Mouse (Mus musculus): ENCODE data around the gene Raf1. TPM values are rescaled to one million over a fixed set of nuclear protein-coding genes. Genes with fewer than 3 reads are reported as not detected.
A peak's percentile ranks its signal among the peaks of the same experiment; 100 is the strongest.

Gene Raf1
- total RNA-seq (2017), result 68.9 and 70.8 TPM in 2 replicates

DNA sequence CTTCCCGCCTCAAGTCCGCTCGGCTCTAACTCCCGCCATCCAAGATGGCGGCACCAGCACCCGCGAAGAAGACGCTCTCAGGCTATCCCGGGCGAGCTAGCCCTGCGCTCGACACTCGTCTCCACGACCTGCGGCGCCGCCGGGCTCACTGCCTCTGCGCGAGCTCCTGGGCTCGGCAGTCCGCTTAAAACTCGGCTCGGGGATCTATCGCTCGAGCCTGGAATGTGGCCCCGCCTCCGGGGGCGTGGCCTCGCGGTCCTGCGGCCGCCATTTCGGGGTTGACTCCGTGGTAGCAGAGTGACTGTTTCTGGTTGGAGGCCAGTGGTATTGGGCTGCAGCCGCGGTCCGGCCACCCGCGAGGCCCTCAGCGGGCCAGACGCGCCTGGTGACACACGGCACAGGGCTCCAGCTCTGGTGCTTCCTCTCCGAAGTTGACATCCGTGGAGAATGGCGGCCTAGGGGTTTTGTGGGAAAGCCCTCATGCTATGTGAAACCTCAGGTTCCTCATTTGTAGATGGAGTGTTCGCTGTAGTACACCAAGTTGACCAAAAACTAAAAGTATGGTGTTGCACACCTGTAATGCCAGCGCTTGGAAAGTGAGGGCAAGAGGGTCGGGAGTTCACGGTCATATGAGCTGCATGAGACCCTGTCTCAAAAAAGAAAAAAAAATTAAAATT lies at the start of gene Raf1:
Gene Raf1 (minus strand): TSS at position 184 of the 677 bp plus-strand sequence.
- ATAC-seq (replicated peaks; ENCODE audit: low read depth, poor library complexity, severe bottlenecking), result peak; percentile 96

DNA sequence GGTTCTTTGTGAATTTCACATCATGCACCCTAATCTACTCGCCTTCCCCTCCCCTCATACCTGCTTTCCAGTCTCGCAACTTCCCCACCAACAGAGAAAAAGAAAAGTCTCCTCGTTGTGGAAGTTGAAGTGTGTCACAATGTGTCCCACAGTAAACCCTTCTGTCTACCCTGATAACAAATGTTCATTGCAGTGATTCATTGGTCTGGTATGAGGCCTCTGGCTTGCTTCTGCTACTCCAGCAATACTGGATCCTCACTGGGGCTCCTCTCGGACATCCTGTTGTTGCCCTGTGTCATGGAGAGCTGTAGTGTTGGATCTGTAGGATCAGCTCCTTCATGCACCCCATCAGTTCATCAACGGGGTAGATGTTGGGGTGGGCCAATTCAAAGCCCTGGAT lies 45.8 kb upstream of the Raf1 start:
- no peak for ATAC-seq (replicated peaks; ENCODE audit: low read depth, poor library complexity, severe bottlenecking)

DNA sequence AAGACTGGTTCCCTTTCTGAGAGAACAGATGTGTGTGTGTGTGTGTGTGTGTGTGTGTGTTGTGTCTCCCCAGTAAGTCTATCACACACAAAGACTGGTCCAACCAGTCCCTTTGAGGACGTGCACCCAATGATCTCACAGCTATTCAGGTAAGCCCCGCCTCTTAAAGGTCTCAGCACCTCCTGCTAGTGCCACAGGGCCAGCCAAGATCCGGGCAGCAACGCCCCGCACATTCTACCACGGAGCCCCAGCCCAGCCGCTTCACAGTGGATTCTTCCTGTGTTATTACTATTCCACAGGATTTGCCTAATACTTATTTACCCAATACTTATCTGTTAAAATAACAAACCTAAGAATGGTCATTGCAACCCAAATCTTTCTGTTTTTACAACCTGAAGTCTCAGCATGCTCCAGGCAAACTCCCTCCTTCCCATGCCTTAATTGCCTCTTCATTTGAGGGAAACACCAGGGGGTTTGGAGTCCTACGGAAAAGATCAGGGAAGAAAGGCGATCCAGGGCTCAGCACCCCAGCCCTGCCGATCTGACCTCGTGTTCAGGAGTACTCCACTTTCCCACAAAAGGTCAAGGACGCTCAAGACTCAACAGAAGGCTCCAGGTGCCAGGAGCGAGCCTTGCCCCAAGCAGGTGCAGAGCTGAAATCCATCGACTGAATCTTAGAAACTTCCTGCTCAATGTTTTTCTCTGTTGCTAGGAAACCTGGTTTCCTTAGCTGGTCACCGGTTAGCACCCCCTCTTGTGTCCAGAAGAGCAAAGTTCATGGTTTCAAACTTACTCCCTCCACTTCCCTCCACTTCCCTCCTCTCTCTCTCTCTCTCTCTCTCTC lies 41.5 kb upstream of the Raf1 start:
- ATAC-seq (replicated peaks; ENCODE audit: low read depth, poor library complexity, severe bottlenecking), result peak; percentile 83

DNA sequence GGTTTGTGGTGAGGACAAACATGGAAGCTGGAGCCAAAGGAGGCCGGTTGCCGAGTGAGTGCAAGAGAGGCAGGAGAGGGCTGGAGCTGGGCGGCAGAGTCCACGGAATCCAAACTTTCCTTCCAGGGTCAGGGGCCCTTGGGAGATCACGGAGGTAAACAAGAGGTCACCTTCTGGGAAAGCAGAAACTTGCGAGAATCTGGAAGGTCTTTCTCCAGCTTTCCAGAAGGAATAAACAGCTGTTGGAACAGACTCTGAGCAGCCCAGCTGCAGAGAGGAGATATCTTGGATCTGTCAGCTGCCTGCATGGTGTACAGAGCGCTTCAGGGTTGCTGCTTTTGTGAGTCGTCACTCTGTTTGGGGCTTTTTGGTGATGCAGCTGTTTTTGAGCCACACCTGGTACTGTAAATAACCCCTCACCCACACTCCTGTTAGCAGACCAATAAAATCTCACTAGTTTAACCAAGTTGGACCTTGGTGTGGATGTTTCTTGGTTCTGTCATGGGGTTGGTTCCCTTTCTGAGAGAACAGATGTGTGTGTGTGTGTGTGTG lies 40.7 kb upstream of the Raf1 start:
- peak; percentile 6; the same call in 1 of the 2 replicates for ATAC-seq (replicated peaks; ENCODE audit: low read depth, poor library complexity, severe bottlenecking)

DNA sequence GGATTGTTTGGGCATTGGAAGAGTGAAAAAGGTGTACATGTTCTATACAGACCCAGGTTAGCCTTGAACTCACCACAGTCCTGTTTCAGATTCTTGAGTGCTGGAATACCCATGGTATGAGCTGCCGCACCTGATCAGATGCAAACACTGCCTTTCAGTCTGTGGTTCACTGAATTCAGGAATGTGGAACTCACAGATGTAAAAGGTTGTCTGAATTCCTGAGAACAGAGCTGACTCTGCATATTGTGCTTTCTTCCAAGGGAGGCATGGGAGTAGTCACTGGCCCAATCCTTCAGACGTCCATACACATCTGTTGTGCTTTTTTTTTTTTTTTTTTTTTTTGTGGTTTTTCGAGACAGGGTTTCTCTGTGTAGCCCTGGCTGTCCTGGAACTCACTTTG lies 34.8 kb upstream of the Raf1 start:
- no peak for ATAC-seq (replicated peaks; ENCODE audit: low read depth, poor library complexity, severe bottlenecking)

DNA sequence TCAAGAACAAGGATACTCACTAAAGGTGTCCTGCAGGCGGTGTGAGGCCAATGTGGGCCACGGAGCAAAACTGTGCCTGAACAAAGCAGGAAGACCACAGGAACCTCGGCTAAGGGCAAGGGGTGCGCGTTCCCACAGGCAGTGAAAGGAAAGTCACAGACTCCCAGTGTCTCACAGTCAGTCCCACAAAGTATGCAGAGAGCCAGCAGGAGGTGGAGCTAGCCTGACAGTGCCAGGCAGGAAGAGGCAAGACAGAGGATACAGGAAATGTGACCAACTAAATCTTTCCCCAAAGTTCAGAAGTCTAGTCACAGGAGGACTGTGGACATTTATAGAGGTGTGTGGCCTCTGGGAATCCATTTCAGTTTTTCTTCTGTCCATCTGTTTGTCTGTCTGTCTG lies 26.5 kb upstream of the Raf1 start:
- no peak for ATAC-seq (replicated peaks; ENCODE audit: low read depth, poor library complexity, severe bottlenecking)

DNA sequence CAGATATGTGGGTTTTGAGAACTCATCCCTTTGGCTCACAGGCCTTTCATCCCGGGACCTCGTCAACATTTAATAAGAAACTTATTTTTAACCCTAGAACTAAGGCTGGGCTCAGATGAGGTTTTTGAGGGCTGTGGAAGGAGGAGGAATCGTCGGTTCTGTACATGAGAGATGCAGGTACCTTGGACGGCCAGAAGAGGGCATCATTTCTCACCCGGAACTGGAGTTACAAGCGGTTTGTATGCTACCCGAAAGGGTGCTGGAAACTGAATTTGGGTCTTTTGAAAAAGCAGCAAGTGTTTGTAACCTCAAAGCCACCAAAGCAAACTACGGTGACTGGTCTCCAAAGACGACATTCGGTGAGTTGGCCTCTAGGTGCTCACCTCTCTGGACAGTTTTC lies 24.9 kb upstream of the Raf1 start:
- ATAC-seq (replicated peaks; ENCODE audit: low read depth, poor library complexity, severe bottlenecking), result no peak

DNA sequence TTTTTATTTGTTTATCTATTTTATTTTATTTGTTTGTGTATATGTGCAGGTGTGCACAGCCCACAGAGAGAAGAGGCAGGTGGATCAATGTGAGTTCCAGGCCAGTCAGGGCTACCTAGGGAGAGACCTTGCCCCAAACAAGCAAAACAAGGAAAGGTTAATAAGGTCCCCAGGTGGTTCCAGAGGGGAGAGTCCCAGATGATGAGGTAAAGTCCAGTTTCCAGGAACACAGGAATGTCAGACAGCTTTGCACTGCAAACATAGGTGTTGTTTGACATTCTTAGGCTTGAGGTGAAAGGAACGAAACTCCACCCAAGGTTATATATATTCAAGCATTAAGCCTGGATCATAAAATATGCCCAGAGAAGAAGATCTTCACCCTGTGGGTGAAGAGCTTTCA lies 24.3 kb upstream of the Raf1 start:
- no peak for ATAC-seq (replicated peaks; ENCODE audit: low read depth, poor library complexity, severe bottlenecking)

DNA sequence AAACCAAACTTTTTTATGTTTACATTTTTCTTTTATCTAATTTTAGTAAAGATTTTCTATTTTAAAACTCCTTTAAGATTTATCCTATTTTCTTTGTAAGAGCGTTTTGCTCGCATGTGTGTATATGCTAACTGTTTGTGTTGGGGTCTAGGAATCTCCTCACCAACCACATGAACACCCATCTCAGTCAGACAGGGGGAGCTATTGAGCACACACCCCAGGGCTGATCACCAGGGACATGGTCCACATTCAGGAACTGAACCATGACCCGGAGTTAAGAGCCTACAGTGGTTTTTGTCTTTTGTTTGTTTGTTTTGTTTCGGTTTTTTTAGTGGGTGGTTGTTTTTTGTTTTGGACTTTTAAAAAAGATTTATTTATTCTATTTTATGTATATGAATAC lies 22.3 kb upstream of the Raf1 start:
- ATAC-seq (replicated peaks; ENCODE audit: low read depth, poor library complexity, severe bottlenecking), result peak; percentile 51

DNA sequence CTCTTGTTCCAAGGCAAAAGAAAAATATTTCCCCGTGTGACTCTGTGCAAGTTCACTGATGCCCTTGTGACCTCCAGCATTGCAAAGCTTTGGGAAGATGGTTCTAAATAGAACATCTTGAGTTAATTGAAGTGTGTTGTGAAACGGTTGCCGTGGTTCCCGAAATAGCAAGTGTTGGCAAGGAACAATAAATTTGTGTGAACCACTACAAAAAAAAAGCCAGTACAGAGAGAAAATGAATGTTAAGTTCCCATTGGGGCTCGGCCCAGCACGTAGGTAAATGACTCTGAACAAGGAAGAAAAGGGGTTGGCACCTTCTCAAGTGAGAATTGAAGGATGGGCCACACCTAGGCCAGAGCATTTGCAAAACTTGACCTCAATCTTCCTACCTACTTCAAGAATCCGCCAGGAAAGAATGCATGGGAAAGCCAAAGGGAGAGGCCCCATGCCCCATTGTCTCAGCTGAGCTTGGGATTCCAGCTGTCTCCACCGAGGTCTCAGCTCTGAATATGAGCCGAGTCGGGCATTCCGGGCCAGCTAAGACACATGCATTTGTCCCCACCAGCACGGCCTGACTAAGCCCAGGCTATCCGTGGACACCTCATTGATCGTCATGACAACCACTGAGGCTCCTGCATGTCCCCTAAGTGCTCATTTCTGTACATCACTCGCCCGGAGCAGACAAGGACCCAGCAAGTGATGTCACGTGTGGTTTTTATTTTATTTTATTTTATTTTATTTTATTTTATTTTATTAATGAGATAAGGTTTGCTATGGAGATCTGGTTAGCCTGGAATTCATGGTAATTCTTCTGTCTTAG lies 21.5 kb upstream of the Raf1 start:
- peak; percentile 20; the same call in 1 of the 2 replicates for ATAC-seq (replicated peaks; ENCODE audit: low read depth, poor library complexity, severe bottlenecking)

DNA sequence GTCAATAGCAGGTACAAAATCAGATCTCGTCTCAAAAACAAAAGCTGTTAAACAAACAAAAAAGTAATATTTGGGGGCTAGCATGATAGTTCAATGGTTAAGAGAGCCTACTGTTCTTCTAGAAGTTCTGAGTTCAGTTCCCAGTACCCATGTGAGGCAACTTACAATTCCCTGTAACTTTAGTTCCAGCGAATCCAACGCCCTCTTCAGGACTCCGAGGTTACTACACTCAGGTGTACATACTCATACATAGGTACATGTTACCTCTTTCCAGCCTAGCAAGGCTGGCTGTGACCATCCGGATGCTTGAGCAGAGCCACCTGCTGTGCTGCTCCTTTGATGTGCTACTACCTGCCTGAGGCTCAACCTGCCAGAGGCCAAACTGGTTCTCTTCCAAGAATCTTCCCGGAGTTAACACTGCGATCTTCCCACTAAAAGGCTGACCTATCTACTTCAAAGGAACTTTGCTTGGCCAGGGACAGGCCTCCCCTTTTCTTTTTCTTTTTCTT lies 20.3 kb upstream of the Raf1 start:
- no peak for ATAC-seq (replicated peaks; ENCODE audit: low read depth, poor library complexity, severe bottlenecking)

DNA sequence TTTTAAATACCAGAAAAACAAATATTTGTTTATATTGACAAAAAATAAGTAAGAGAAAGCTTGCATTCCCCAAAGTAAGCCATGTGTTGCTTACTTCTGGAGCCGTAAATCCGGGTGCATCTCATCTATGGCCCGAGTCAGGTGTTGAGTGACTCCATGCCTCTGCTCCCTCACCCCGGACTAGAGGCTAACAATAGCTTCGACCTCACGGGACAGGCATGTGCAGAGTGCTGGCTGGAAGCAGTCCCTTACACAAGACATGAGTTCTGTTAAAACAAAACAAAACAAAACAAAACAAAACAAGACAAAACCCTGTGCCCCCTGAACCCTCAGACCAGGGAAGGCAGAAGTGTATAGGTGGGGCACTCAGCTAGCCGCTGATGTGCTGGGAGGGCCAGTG lies 18.7 kb upstream of the Raf1 start:
- ATAC-seq (replicated peaks; ENCODE audit: low read depth, poor library complexity, severe bottlenecking), result no peak

DNA sequence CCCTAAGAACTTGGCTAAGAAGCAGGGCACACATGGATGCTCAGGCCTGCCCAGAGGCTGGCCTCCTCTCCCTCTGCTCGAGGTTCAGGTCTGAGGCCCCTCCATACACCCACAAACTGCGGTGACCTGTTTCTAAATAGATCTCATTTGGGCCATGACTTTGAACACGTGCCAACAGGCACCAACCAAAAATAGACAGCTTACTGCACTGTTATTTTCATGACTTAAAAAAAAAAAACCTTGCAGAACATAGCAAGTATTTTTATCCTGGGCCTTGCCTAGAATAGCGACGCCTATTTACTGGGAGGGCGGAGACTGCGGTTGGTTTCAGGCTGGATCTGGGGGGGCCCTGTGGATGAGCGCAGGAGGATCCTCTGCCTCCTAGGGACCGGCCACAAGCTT lies 18.0 kb upstream of the Raf1 start:
- peak; percentile 73 for ATAC-seq (replicated peaks; ENCODE audit: low read depth, poor library complexity, severe bottlenecking)

DNA sequence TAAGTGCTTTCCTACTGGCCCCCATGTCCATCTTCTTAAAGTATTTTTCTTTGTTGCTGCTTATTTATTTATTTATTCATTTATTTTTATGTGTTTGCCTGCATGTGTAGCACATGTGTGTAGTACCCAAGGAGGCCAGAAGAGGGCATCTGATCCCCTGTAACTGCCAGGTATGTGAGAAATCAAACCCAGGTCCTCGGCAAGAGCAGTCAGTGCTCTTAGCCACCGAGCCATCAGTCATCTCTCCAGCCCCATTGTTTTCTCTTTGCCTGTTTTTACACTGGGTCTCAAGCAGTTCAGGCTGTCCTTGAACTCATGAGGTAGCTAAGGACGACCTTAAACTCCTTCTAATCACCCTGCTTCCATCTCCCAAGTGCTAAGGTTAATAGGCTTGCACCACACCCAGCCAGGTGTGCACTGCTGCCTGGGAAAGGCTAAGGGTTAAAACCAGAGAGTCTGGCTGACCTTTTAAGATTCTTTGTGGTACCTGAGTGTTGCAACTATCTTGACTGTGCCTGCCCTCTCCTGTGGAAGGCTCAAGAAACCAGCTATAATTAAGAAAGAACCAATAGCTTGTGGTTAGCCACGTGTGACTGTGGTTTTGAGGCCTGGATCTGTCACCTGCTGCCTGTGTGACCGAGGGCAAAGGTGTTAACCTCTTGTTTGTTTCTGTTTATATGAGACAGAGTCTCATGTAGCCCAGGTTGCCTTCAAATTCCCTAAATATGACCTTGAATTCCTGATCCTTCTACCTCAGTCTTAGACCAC lies 16.7 kb upstream of the Raf1 start:
- ATAC-seq (replicated peaks; ENCODE audit: low read depth, poor library complexity, severe bottlenecking), result no peak

DNA sequence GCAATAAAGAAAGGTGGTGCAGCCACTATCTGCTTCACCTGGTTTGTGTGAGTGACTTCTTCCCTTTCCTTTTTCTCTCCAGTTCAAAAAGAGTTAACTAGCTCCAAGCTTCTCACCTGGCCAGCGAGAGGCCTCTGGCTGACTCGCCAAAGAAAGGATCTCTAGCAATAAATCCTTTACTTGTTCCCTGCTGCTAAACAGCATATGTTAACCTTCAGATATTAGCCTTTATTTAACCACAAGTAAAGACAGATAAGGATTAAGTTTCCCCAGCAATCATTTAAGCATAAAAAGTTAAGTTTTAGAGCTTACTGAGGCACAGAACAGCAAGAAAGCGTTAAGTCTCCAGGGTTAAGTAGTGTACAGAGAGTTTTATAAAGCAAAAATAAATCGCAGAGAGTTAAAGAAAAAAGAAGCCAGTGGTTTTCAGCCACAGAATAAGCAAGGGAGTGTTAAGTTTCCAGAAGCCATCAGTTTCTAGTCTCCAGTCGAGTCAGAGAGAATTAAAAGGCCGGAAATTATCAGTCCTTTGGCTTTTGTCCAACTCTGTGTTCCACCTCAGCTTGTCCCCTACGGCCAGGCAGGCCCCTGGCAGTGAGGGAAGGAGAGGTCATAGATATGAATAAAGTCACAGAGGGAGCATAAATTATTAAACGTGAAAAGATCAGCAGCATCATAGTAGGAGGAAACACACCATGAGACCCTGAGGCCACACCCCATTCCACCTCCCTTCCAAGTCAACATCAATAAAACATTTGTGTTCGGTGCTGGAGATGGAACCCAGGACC lies 15.9 kb upstream of the Raf1 start:
- no peak for ATAC-seq (replicated peaks; ENCODE audit: low read depth, poor library complexity, severe bottlenecking)

DNA sequence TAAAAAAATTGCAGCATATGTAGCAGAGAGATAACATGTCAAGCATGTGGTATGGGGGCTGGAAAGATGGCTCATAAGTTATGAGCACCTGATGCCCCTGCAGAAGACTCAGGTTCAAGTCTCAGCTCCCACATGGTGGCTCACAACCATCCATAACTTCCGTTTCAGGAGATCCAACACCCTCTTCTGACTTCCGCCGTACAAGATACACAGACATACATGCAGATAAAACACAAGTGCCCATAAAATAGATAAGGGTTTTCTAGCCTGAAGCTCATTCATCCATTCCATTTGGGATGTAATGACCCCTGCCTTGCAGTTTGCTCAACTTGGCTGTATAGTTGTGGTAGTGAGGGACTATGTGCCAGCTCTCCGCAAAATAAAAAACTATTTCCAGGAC lies 13.7 kb upstream of the Raf1 start:
- no peak for ATAC-seq (replicated peaks; ENCODE audit: low read depth, poor library complexity, severe bottlenecking)

DNA sequence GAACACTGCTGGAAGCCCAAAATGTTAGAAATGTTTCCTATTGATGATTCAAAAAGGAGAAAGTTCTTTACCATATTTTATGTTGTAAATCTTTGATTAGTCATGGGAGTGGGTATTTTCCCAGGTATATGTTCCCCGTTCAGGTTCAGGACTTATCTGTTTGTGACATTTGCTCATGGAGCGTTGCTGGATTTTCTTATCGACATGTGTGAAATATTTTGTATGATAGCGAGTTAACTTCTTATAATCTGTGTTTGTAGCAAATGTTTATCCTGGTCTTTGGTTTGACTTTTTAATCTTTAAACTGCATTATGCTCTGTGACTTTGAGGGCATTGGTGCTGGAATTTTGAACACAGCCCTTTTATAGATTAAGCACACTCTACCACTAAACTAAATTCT lies 12.2 kb upstream of the Raf1 start:
- ATAC-seq (replicated peaks; ENCODE audit: low read depth, poor library complexity, severe bottlenecking), result no peak

DNA sequence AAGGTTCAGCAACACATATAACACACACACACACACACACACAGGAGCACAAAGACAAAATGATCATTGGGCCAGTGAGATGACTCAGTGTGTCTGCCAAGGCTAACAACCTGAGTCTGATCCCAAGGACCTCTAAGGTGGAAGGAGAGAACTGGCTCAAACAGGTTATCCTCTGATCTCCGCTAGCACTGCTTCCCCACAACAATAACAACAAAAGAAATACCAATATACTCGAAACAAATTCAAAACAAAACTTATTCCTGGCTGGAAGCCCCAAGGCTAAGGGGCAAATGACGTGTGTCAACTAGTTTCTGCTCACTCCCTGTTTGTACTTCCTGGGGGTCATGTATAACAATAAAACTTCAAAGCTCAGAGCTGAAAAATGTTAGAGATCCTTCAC lies 11.3 kb upstream of the Raf1 start:
- ATAC-seq (replicated peaks; ENCODE audit: low read depth, poor library complexity, severe bottlenecking), result no peak

Measured in common myeloid progenitor, adult 5-6 weeks (primary cell).